Mouse (Mus musculus): Measurements from ENCODE around the gene Sap18b. TPM values are rescaled to one million over a fixed set of nuclear protein-coding genes. Genes with fewer than 3 reads are reported as not detected.
"Not testable (repeated sequence)": the region's sequence is repeated elsewhere in the genome, so short reads cannot be mapped to it uniquely, and the experiment has no call there.

Sap18b gene
- total RNA-seq, 1 experiment from 2014 or later: 290 TPM

DNA sequence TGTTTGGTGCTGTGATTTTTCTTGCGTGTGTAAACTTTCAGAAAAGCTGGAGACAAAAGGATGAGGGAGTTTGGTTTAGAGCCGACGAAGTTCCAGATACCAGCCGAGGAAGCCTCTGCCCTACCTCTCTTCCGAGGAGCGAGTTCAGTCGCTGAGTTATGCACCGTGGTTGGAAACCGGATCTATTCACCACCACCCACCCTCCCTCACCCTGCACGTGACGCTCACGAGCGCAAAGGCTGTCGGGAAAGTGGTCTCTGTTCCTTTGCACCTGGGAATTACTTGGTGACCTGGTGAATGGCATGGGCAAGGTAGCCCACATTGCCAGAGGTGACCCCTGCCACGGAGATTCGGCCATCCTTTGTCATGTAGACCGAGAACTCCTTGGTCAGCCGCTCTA, 39.7 kb downstream of the Sap18b start:
- ATAC-seq (replicated peaks; ENCODE audit: low read depth, poor library complexity, severe bottlenecking): not testable (repeated sequence)

DNA sequence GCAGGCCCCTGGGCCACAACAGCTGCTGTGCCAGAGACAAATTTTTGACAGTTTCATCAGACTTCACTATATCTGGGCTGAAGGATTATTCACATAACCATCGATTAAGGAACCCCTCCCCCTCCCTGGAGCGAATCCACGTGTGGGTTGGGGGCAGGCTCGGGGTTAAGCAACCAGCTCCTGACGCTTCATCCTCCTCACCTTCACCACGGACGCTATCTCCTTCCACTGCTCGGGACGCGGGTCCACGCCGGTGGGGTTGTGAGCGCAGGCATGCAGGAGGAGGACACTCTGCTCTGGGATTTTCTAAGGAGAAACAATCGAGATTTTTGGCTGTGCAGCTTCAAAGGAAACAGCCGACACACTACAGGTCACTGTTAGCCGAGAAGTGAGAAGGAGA, 46.5 kb downstream of the Sap18b start:
- ATAC-seq (replicated peaks; ENCODE audit: low read depth, poor library complexity, severe bottlenecking): no peak

DNA sequence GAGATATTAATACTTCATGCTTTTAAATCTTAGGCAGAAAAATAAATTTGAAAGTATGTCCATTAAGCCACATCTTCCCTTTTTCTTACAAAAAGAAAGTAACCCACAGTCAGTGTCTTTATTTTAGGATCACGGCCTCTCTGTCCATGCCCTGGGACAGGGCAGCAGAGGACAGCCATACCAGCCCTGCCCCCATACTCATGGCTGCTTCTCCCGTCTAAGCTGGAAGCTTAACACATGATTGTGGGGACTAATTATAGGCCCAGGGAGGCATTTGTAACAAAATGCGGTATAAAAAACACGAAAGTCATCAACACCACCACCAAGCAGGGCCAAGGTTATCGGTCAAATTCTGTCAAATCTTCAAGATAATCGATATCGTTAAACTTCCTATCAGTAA, 50.1 kb downstream of the Sap18b start:
- no peak for ATAC-seq (replicated peaks; ENCODE audit: low read depth, poor library complexity, severe bottlenecking)

Other genes with a start within 250 kb of the Sap18b start
- gene Prss54, start 249.0 kb upstream of the Sap18b start, total RNA-seq (2017): not detected in 2 replicates
- 18.0 and 19.5 TPM in 2 replicates for gene Gins3, start 191.9 kb upstream of the Sap18b start, total RNA-seq (2017)
- gene Ndrg4, start 148.4 kb upstream of the Sap18b start, total RNA-seq (2017): 0.09 TPM in 1 of 2 replicates, not detected in the other
- 52.2 and 110 TPM in 2 replicates for gene Setd6, start 109.5 kb upstream of the Sap18b start, total RNA-seq (2017)
- gene Cnot1, start 17.9 kb upstream of the Sap18b start, total RNA-seq (2017): 172 and 219 TPM in 2 replicates
- 1.4 and 2.9 TPM in 2 replicates for gene Slc38a7, start 28.2 kb downstream of the Sap18b start, total RNA-seq (2017)
- gene Got2, start 63.2 kb downstream of the Sap18b start, total RNA-seq (2017): 102 and 113 TPM in 2 replicates